Mouse (Mus musculus) heart, adult 10 weeks (tissue): Measurements from ENCODE around the gene Lrrc17. TPM values are rescaled to one million over a fixed set of nuclear protein-coding genes. Genes with fewer than 3 reads are reported as not detected.

Experiments
- polyA plus RNA-seq: library from polyadenylated mRNA; stranded (reverse); fragments of 350-450 nt; fragmentation: Illumina TruSeq; extraction: RNeasy Lipid Tissue Mini Kit (QIAGEN cat#74804); gene quantifications from one replicate; pipeline ENCODE4 v1.2.3, GENCODE M21; 2014; ENCODE audit warnings: low read depth, low replicate concordance

The Lrrc17 gene
- 4.5 TPM for polyA plus RNA-seq

DNA sequence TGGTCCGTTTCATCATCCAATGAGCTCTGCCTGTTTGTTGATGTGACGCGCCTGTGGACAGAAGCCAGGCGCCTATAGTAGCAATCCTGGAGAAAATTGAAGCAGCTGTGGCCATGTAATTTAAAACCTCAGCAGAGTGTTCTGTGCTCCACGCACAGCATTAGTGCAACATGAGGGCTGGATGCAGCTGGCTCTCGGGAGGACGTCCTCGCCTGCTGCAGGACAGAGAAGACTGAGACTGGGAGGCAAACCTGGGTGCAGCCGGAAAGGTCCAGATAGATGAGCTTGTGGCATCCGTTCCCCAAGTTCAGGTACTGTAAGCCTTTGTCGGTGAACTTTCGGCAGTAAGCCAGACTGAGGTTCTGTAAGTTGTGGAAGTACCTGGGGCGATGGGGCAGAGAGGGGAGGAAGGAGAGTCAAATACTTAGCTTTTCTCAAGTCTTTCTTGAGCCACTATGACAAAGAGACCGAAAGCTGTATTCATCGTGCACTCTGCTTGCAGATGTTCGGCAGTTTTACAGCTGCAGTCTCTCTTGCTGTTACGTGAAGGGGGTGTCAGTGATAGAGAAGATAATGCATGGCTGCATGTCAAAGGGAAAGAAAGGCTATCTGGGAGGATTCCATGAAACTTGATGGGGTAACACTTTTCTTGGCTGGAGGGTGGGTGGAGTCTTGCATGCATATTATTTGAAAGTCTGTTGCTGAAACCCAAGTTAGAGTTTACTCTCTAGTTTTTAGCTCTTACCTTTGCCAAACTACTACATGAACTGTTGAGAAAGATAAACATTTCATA, at the start of gene Lrrc17:
Lrrc17 (plus strand) TSS at position 151 of the 793 bp plus-strand sequence.

Other genes starting within 250 kb of the Lrrc17 start
- 43.8 TPM for gene Fgl2, start 170.9 kb upstream of the Lrrc17 start, polyA plus RNA-seq
- gene Ccdc146, start 118.9 kb upstream of the Lrrc17 start, polyA plus RNA-seq: 7.6 TPM
- 15.5 TPM for gene Fam185a, start 118.6 kb upstream of the Lrrc17 start, polyA plus RNA-seq
- gene Fbxl13, start 102.1 kb downstream of the Lrrc17 start, polyA plus RNA-seq: not detected
- gene Armc10, start 102.3 kb downstream of the Lrrc17 start, polyA plus RNA-seq: 9.1 TPM
- 4.1 TPM for gene Napepld, start 157.8 kb downstream of the Lrrc17 start, polyA plus RNA-seq
- gene Pmpcb, start 193.6 kb downstream of the Lrrc17 start, polyA plus RNA-seq: 229 TPM
- 31.6 TPM for gene Dnajc2, start 241.7 kb downstream of the Lrrc17 start, polyA plus RNA-seq
- gene Psmc2, start 241.7 kb downstream of the Lrrc17 start, polyA plus RNA-seq: 118 TPM